Mouse (Mus musculus) midbrain, postnatal 0 days (tissue): ENCODE data around the gene Mast4. TPM values are rescaled to one million over a fixed set of nuclear protein-coding genes. Genes with fewer than 3 reads are reported as not detected.

Experiments
- ATAC-seq: fragments of 200-750 bp; cut with Nextera tagmentation; 2 replicates; pipeline ENCODE4 v1.8.0; 2017; ENCODE audit warnings: moderate number of reproducible peaks, mild to moderate bottlenecking, moderate TSS enrichment, moderate library complexity; ENCODE audit not compliant: low FRiP score
- DNase-seq: peaks from one replicate; pipeline ENCODE4 v3.0.0-alpha.2; 2015; ENCODE audit warnings: low spot score
- H3K27ac ChIP-seq: fragments of 300-500 bp; sonication (generic); 2 replicates; pipeline ENCODE4 v1.5.1; 2014; ENCODE audit warnings: low read depth, mild to moderate bottlenecking, low read length, mixed read lengths
- H3K27me3 ChIP-seq: fragments of 300-500 bp; sonication (generic); 2 replicates; pipeline ENCODE4 v1.6.1; 2014; ENCODE audit warnings: low read length, control low read depth, mixed read lengths; ENCODE audit not compliant: insufficient read depth
- H3K36me3 ChIP-seq: fragments of 300-500 bp; sonication (generic); 2 replicates; pipeline ENCODE4 v1.6.1; 2014; ENCODE audit warnings: low read length, control low read depth, mixed read lengths; ENCODE audit not compliant: insufficient read depth
- H3K4me1 ChIP-seq: fragments of 300-500 bp; sonication (generic); 2 replicates; pipeline ENCODE4 v1.6.1; 2014; ENCODE audit warnings: mild to moderate bottlenecking, control low read depth, antibody characterized with exemption, low read length, mixed read lengths; ENCODE audit not compliant: insufficient read depth
- H3K4me2 ChIP-seq: fragments of 300-500 bp; sonication (generic); 2 replicates; pipeline ENCODE4 v1.6.1; 2014; ENCODE audit warnings: low read depth, mild to moderate bottlenecking, low read length, mixed read lengths; ENCODE audit not compliant: poor library complexity, severe bottlenecking
- H3K4me3 ChIP-seq: fragments of 300-500 bp; sonication (generic); 2 replicates; pipeline ENCODE4 v1.5.1; 2014; ENCODE audit warnings: low read depth, mild to moderate bottlenecking, low read length, moderate library complexity
- H3K9ac ChIP-seq: fragments of 300-500 bp; sonication (generic); replicated peaks from 2 replicates; pipeline ENCODE4 v1.6.1; 2014; ENCODE audit warnings: mild to moderate bottlenecking, low read length, moderate library complexity, mixed read lengths; ENCODE audit not compliant: poor library complexity, severe bottlenecking
- H3K9me3 ChIP-seq: fragments of 300-500 bp; sonication (generic); 2 replicates; pipeline ENCODE4 v1.6.1; 2016; ENCODE audit warnings: low read length, control low read depth
- CTCF ChIP-seq: IDR thresholded peaks from 2 replicates; pipeline ENCODE4 v1.5.1; 2016; ENCODE audit warnings: antibody characterized with exemption, mild to moderate bottlenecking
- WGBS: fragments of 180-500 bp; shearing (Covaris S2); extraction: QIAGEN DNeasy Blood & Tissue Kit; methylation state at CpG from one replicate; pipeline ENCODE4 v1.1.7; 2014; 5-methylcytosine and 5-hydroxymethylcytosine counted together
- polyA plus RNA-seq: library from polyadenylated mRNA; unstranded; fragments of >200 nt; fragmentation: Nextera tagmentation; extraction: Ambion mirVana; gene quantifications from 2 replicates; pipeline ENCODE4 v1.2.1, GENCODE M21; 2015
- total RNA-seq: library from RNA; depleted of rRNA; stranded (reverse); fragments of >200 nt; gene quantifications from 2 replicates; pipeline ENCODE4 v1.2.3, GENCODE M21; 2014

Mast4 gene
- total and polyA plus RNA-seq, 2 experiments from 2014 or later: 28.7 to 39.8 TPM

DNA sequence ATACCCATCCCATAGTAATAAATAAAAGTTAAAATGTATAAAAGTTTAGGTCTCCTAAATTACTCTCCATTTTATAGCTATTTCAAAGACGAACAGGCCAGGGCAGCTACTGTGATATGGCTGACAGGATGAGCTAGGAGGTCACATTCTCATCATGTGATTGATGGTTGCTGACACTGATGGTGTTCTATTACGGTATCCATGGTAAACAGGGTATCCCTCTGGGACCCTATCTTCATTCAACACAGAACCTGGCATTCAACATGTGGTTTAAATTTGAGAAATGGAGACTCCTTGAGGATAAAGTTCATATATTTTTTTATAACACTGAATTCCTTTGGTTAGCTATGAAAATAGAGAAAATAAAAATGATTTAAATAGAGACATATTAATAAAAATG, 471.3 kb downstream of the Mast4 start:
- ATAC-seq (no peak), DNase-seq (no peak)
- Histone ChIP-seq H3K9ac (no peak overlapping the region), H3K36me3 (no peaks in the 10 kb centered on the region), H3K4me2 (no peak overlapping the region), H3K9me3 (no peaks in the 10 kb centered on the region), H3K4me3 (no peak overlapping the region), H3K27me3 (no peaks in the 10 kb centered on the region), H3K4me1 (no peaks in the 10 kb centered on the region; the same call in 1 of the 2 replicates), H3K27ac (no peak overlapping the region)
- TF ChIP-seq CTCF: no peak
- 89% methylated on average over 2 of the region's 2 CpGs for WGBS

DNA sequence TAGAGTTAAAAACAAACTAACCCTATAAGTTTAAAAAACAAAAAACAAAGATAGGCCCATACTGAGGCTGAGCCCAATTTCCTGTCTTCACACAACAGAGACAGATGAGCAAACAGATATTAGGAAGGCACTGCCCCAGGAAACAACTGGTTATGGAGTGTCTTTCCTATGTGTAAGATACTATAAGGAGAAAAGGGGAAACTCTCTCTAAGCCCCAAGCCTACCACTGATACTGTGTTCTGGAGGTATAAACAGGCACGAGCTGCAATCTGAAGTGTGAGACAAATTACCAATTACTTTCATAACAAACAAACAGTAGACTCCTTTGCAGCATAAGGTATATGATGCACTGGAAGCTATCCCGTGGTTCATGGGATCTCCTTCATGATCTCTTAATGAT, 471.9 kb downstream of the Mast4 start:
- DNase-seq: no peak
- H3K27me3 ChIP-seq: no peaks in the 10 kb centered on the region
- H3K9ac ChIP-seq: no peak overlapping the region
- no peak overlapping the region for H3K4me3 ChIP-seq
- H3K36me3 ChIP-seq: no peaks in the 10 kb centered on the region
- H3K4me2 ChIP-seq: no peak overlapping the region
- no peak for ATAC-seq
- WGBS: 89% methylated on average over 2 of the region's 2 CpGs
- no peak overlapping the region for H3K27ac ChIP-seq
- no peaks in the 10 kb centered on the region; the same call in 1 of the 2 replicates for H3K4me1 ChIP-seq
- TF ChIP-seq CTCF: no peak
- no peaks in the 10 kb centered on the region for H3K9me3 ChIP-seq

- H3K36me3 ChIP-seq: no peaks in the 10 kb centered on the region
- H3K27ac ChIP-seq: no peak overlapping the region
- H3K27me3 ChIP-seq: no peaks in the 10 kb centered on the region
- H3K4me2 ChIP-seq: no peak overlapping the region
- whole genome bisulfite sequencing: 98% methylated on average over 7 of the region's 7 CpGs
- H3K9ac ChIP-seq: no peak overlapping the region
- no peak for TF ChIP-seq CTCF
- H3K4me3 ChIP-seq: no peak overlapping the region
- H3K9me3 ChIP-seq: no peaks in the 10 kb centered on the region
- ATAC-seq (no peak), DNase-seq (no peak)
- H3K4me1 ChIP-seq: no peaks in the 10 kb centered on the region; the same call in 1 of the 2 replicates
Measured at GRCm38 (mm10) chr13:102860733-102861132, 473.6 kb downstream of the Mast4 start.

DNA sequence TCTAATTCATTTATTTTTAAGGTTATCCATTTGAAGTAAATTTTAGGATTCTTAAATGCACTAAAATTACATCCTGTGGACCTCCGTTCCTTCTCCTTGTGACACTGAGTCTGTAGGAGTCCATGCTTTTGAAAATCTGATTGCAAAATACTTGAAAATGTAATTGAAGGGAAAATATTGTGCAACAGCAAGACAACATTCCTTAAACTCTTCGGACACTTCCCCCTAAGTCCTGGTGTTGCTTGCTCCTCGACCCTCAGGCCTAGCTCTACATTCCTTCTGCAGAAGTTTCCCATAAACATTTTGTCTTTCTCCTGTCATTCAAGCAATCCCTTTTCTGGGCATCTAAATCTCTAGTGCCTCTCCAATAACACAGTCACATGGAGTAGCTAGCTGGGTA, 474.2 kb downstream of the Mast4 start:
- WGBS: 88% methylated on average over 3 of the region's 3 CpGs
- no peak overlapping the region for H3K27ac ChIP-seq
- H3K4me3 ChIP-seq: no peak overlapping the region
- H3K27me3 ChIP-seq: no peaks in the 10 kb centered on the region
- H3K9ac ChIP-seq: no peak overlapping the region
- DNase-seq: no peak
- no peak for ATAC-seq
- no peak overlapping the region for H3K4me2 ChIP-seq
- no peaks in the 10 kb centered on the region for H3K4me1 ChIP-seq
- no peaks in the 10 kb centered on the region for H3K36me3 ChIP-seq
- H3K9me3 ChIP-seq: no peaks in the 10 kb centered on the region
- no peak for TF ChIP-seq CTCF

DNA sequence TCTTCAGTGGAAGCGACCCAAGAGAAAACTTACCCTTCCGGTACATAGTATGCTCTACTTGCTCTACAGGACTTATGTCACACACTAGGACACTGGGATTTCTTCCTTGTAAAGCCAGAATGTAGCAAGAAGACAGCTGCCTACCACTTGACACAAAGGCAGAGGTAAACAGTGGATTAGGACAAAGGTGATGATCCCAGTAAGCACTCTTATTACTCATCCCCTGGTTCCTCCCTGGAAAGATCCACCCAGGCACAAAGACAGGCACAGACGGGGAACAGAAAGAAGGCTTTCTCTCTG, 476.8 kb downstream of the Mast4 start:
- H3K4me3 ChIP-seq: no peak overlapping the region
- WGBS: 92% methylated on average over 3 of the region's 3 CpGs
- no peak overlapping the region for H3K27ac ChIP-seq
- H3K27me3 ChIP-seq: no peaks in the 10 kb centered on the region
- ATAC-seq (no peak), DNase-seq (no peak)
- no peaks in the 10 kb centered on the region for H3K4me1 ChIP-seq
- no peak for TF ChIP-seq CTCF
- no peaks in the 10 kb centered on the region for H3K36me3 ChIP-seq
- no peak overlapping the region for H3K9ac ChIP-seq
- no peak overlapping the region for H3K4me2 ChIP-seq
- H3K9me3 ChIP-seq: no peaks in the 10 kb centered on the region

DNA sequence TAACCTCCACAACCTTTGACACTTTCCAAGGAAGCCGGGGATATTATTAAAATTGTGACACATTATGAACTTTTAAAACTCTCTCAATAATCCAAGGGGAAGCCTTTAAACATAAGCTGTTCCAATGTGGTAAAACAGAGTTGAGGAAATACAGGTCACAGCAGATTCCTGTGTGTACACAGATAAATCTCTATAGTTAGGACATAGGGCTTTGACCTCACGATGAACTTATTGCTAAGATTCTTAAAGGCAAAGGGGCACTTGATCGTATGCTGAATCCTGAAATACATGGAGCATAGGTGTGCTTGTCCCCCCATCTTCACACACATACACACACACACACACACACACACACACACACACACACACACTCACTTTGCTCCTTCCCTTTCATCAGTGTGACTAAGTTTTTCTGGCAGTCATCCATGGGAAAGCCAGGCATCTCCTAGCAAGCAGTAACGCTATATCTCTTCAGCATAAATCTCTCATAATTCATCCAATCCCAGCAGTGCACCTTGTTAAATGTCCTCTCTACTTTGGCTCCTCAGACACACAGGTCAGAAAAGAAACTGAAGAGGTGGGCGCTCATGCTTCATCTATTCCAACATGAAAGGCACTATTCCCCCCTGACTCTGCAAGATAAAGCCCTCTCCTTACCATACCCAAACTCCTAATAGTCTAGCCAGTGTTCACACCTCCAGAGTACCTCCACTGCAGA, 477.3 kb downstream of the Mast4 start:
- no peak for TF ChIP-seq CTCF
- DNase-seq: no peak
- 91% methylated on average over 5 of the region's 5 CpGs for WGBS
- Histone ChIP-seq H3K9ac (no peak overlapping the region), H3K27ac (no peak overlapping the region), H3K4me1 (no peaks in the 10 kb centered on the region), H3K36me3 (no peaks in the 10 kb centered on the region), H3K27me3 (no peaks in the 10 kb centered on the region), H3K4me3 (no peak overlapping the region), H3K9me3 (no peaks in the 10 kb centered on the region), H3K4me2 (no peak overlapping the region)
- ATAC-seq: no peak
